Comparison of ENCODE assay signal across 8 mouse cellular contexts in genomic region chr11:61578541-61578982, GRCm38 (mm10). TPM values are rescaled to one million over a fixed set of nuclear protein-coding genes. Genes with fewer than 3 reads are reported as not detected.
DNase-seq lines count a peak whose midpoint lies in the region; ATAC-seq lines count a peak whose summit lies in the region.
"Had no signal": no experiment of that assay in that cellular context is flagged by ENCODE, and none has a peak within 500 bp of the region (broad histone marks: within the 10 kb centered on the region; RNA-seq: fewer than 3 reads in every experiment).

No protein-coding gene starts in this region.

- peaks cover 13% of the 10 kb centered on the region for H3K4me1 ChIP-seq in megakaryocyte, embryonic 14.5 days
- peaks cover 21% of the 10 kb centered on the region for H3K4me1 ChIP-seq in embryonic facial prominence, embryonic 10.5 days
- H3K4me1 ChIP-seq in intestine, embryonic 14.5 days (replicated peaks; ENCODE audit: control insufficient read depth, insufficient read depth, low read length): peaks cover 15% of the 10 kb centered on the region
- H3K4me1 ChIP-seq in midbrain, embryonic 13.5 days (replicated peaks): peaks cover 35% of the 10 kb centered on the region

- peak; percentile 47 for DNase-seq in embryonic facial prominence, embryonic 10.5 days (ENCODE audit: low spot score)
- DNase-seq in intestine, embryonic 14.5 days (ENCODE audit: low spot score): no peak
- DNase-seq in urinary bladder, postnatal 4 days (ENCODE audit: low spot score in 2 of 2): no peak

- peak overlapping the region; percentile 85 for H3K9ac ChIP-seq in intestine, embryonic 14.5 days (ENCODE audit: low read length)
- H3K9ac ChIP-seq in midbrain, embryonic 13.5 days (replicated peaks): peak overlapping the region; percentile 89

- ATAC-seq in megakaryocyte, adult 5-6 weeks (ENCODE audit: poor library complexity, severe bottlenecking): no peak
- ATAC-seq in intestine, embryonic 14.5 days (replicated peaks; ENCODE audit: low FRiP score, low TSS enrichment, low read depth): no peak; the same call in 1 of the 2 replicates
- ATAC-seq in midbrain, embryonic 13.5 days: no peak; the same call in 1 of the 2 replicates
- no peak for ATAC-seq in granulocyte monocyte progenitor cell, adult 5-6 weeks (replicated peaks; ENCODE audit: poor library complexity, severe bottlenecking)

- H3K4me3 ChIP-seq in megakaryocyte, embryonic 14.5 days (replicated peaks): peak overlapping the region; percentile 92
- peak overlapping the region; percentile 95 for H3K4me3 ChIP-seq in embryonic facial prominence, embryonic 10.5 days
- H3K4me3 ChIP-seq in intestine, embryonic 14.5 days (ENCODE audit: low read depth, low read length): peak overlapping the region; percentile 90
- H3K4me3 ChIP-seq in midbrain, embryonic 13.5 days (replicated peaks): peak overlapping the region; percentile 98

- H3K27ac ChIP-seq in embryonic facial prominence, embryonic 10.5 days (replicated peaks): peak overlapping the region; percentile 93
- peak overlapping the region; percentile 85 for H3K27ac ChIP-seq in intestine, embryonic 14.5 days (ENCODE audit: low read depth)
- peak overlapping the region; percentile 86 for H3K27ac ChIP-seq in midbrain, embryonic 13.5 days

- peaks cover 85% of the 10 kb centered on the region for H3K27me3 ChIP-seq in megakaryocyte, embryonic 14.5 days (replicated peaks)
- no peaks in the 10 kb centered on the region for H3K27me3 ChIP-seq in embryonic facial prominence, embryonic 10.5 days (replicated peaks; ENCODE audit: low read depth, poor library complexity, severe bottlenecking)
- no peaks in the 10 kb centered on the region for H3K27me3 ChIP-seq in intestine, embryonic 14.5 days (replicated peaks; ENCODE audit: control insufficient read depth, insufficient read depth, low read length)
- peaks cover 4% of the 10 kb centered on the region; the same call in 1 of the 2 replicates for H3K27me3 ChIP-seq in midbrain, embryonic 13.5 days

- peak overlapping the region; percentile 64 for H3K4me2 ChIP-seq in intestine, embryonic 14.5 days (ENCODE audit: low read length)
- peak overlapping the region; percentile 81 for H3K4me2 ChIP-seq in midbrain, embryonic 13.5 days (replicated peaks)

- peaks cover 14% of the 10 kb centered on the region for H3K9me3 ChIP-seq in megakaryocyte, embryonic 14.5 days
- no peaks in the 10 kb centered on the region for H3K9me3 ChIP-seq in embryonic facial prominence, embryonic 10.5 days
- H3K9me3 ChIP-seq in intestine, embryonic 14.5 days (ENCODE audit: control insufficient read depth, low read length): no peaks in the 10 kb centered on the region
- H3K9me3 ChIP-seq in midbrain, embryonic 13.5 days: peaks cover 4% of the 10 kb centered on the region; the same call in 1 of the 2 replicates

- H3K36me3 ChIP-seq in megakaryocyte, embryonic 14.5 days (replicated peaks; ENCODE audit: low read length): no peaks in the 10 kb centered on the region
- peaks cover 12% of the 10 kb centered on the region for H3K36me3 ChIP-seq in embryonic facial prominence, embryonic 10.5 days (replicated peaks)
- no peaks in the 10 kb centered on the region for H3K36me3 ChIP-seq in intestine, embryonic 14.5 days (ENCODE audit: control insufficient read depth, insufficient read depth, low read length)
- H3K36me3 ChIP-seq in midbrain, embryonic 13.5 days: no peaks in the 10 kb centered on the region

- 1% methylated on average over 17 of the region's 17 CpGs for WGBS in embryonic facial prominence, embryonic 10.5 days
- WGBS in intestine, embryonic 14.5 days: 2% methylated on average over 17 of the region's 17 CpGs
- under 1% methylated on average over 17 of the region's 17 CpGs for WGBS in midbrain, embryonic 13.5 days

RNA-seq across cellular contexts. Expression of gene Epn2, which starts 0.9 kb away (rescaled TPM):
- polyA plus RNA-seq in megakaryocyte, embryonic 14.5 days (2012; ENCODE audit: insufficient read depth, low replicate concordance): 0.31 TPM in 1 of 2 replicates, not detected in the other
- total RNA-seq in megakaryocyte, adult 5-6 weeks (2015): 0.04 and 0.07 TPM in 2 replicates
- 3.3 TPM in 1 of 2 replicates, not detected in the other for total RNA-seq in megakaryocyte, adult 5-6 weeks (2017)
- 24.7 and 25.4 TPM in 2 replicates for polyA plus RNA-seq in embryonic facial prominence, embryonic 10.5 days (2016; fragmentation: Nextera tagmentation; extraction: Ambion mirVana)
- 23.5 and 26.5 TPM in 2 replicates for polyA plus RNA-seq in intestine, embryonic 14.5 days (2014; fragmentation: Nextera tagmentation; extraction: Ambion mirVana)
- polyA plus RNA-seq in midbrain, embryonic 13.5 days (2015; fragmentation: Nextera tagmentation; extraction: Ambion mirVana): 48.3 and 51.2 TPM in 2 replicates
- total RNA-seq in granulocyte monocyte progenitor cell, adult 5-6 weeks (2014; fragmentation: Nextera tagmentation): not detected in 2 replicates
- not detected in 2 replicates for total RNA-seq in granulocyte monocyte progenitor cell, adult 5-6 weeks (2017)
- total RNA-seq: hematopoietic stem cell, adult 5-6 weeks had no signal

Comparison
In these comparisons a context has a peak if more than half of its experiments do, and no peak if none do; other contexts are left out.
1. RNA of gene Epn2, which starts 0.9 kb away (polyA plus RNA-seq): 48.3 to 51.2 TPM in midbrain, embryonic 13.5 days, 24.7 to 25.4 TPM in embryonic facial prominence, embryonic 10.5 days and 23.5 to 26.5 TPM in intestine, embryonic 14.5 days; 0.31 TPM in megakaryocyte, embryonic 14.5 days; every median in the first group is over 10 times any median in the second.
2. Peak in every context shown above with its lines, with median percentiles within 50 percentile points of each other: H3K4me3 ChIP-seq and H3K27ac ChIP-seq.